Mouse (Mus musculus): ENCODE results near the gene Vps13a.

Gene Vps13a

GRCm38 (mm10) chr19:16580501-16580900 is 200.2 kb downstream of the Vps13a start:
- in situ Hi-C loops (cut with MboI) = no loop called here

- in situ Hi-C loops (cut with MboI) = no loop called here
Observed at GRCm38 (mm10) chr19:16579656-16580260, 201.0 kb downstream of the Vps13a start.

DNA sequence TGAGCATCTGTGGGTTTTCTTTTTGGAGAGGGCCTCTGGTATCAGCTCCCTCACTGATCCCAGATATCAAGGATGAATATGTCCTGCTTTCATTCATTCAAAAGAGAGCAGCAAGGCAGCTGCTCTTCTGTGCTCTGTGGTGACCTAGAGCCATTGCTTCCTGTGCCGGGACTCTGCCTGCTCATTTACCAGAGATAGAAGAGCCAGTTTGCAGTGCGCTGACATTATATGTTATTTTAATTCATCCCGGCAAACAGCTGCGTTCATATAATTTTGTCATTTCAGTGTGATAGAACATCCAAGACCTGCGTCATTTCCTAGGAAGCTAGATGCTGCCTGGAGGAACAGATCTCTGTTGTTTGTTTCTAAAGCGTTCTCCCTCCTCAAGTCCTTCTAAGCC is 203.9 kb downstream of the Vps13a start:
- in situ Hi-C loops (cut with MboI) = no loop called here

All from mature B cell (primary cell).